Mouse (Mus musculus): ENCODE measurements around the gene Fads2. TPM values are rescaled to one million over a fixed set of nuclear protein-coding genes. Genes with fewer than 3 reads are reported as not detected.

Fads2 gene
- total and polyA plus RNA-seq, 3 experiments, result 55.2 to 119 TPM; not detected in 1

GRCm38 (mm10) chr19:10116641-10117040 is 15.1 kb upstream of the Fads2 start:
- Histone ChIP-seq H3K27me3 (ENCODE audit: control insufficient read depth in 1 of 2, insufficient read depth in 2 of 2, low read length in 2 of 2) (peaks cover 1 to 7% of the 10 kb centered on the region in 2 experiments; a peak in 2 of 4 replicates), H3K4me1 (ENCODE audit: control insufficient read depth in 1 of 2, insufficient read depth in 2 of 2, low read length in 2 of 2) (no peaks in the 10 kb centered on the region), H3K9ac (ENCODE audit: control insufficient read depth, low read depth, low read length, poor library complexity, severe bottlenecking) (no peak overlapping the region), H3K27ac (ENCODE audit: control insufficient read depth, low read depth, low read length) (no peak overlapping the region), H3K36me3 (ENCODE audit: control insufficient read depth in 1 of 2, insufficient read depth in 2 of 2, low read length in 2 of 2) (no peaks in the 10 kb centered on the region), H3K9me3 (replicated peaks; ENCODE audit: insufficient read depth, low read length) (no peaks in the 10 kb centered on the region), H3K4me3 (ENCODE audit: control insufficient read depth in 1 of 2, insufficient read depth in 1 of 2, low read depth in 2 of 2, low read length in 2 of 2) (no peak overlapping the region), H3K79me2 (ENCODE audit: control insufficient read depth, insufficient read depth, low read length, poor library complexity) (no peaks in the 10 kb centered on the region)
- no peak for DNase-seq (ENCODE audit: low read depth, low spot score)
- TF ChIP-seq POLR2AphosphoS5 (IDR thresholded peaks at IDR 0.05; ENCODE audit: borderline replicate concordance, low read depth, low read length), result no peak
- TF ChIP-seq ELF1 (IDR thresholded peaks at IDR 0.05; ENCODE audit: low read depth, low read length), result no peak
- no peak for TF ChIP-seq HCFC1 (IDR thresholded peaks at IDR 0.05; ENCODE audit: low read depth, low read length)
- no peak for TF ChIP-seq ZMIZ1 (IDR thresholded peaks at IDR 0.05; ENCODE audit: low read depth, low read length)
- TF ChIP-seq NRF1 (IDR thresholded peaks at IDR 0.05; ENCODE audit: insufficient read depth, low read depth, low read length, poor library complexity, severe bottlenecking), result no peak
- TF ChIP-seq MAFK (IDR thresholded peaks at IDR 0.05; ENCODE audit: borderline replicate concordance, low read depth, low read length), result no peak
- no peak for TF ChIP-seq MAX (IDR thresholded peaks at IDR 0.05; ENCODE audit: low read length)
- TF ChIP-seq MXI1 (IDR thresholded peaks at IDR 0.05; ENCODE audit: low read depth, low read length), result no peak
- no peak for TF ChIP-seq JUND (IDR thresholded peaks at IDR 0.05; ENCODE audit: low read depth, low read length)
- TF ChIP-seq KAT2A (conservative IDR thresholded peaks at IDR 0.05; ENCODE audit: low read depth, low read length), result no peak
- TF ChIP-seq CHD1 (IDR thresholded peaks at IDR 0.05; ENCODE audit: low read depth, low read length), result no peak
- no peak for TF ChIP-seq E2F4 (IDR thresholded peaks at IDR 0.05; ENCODE audit: borderline replicate concordance, low read depth, low read length)
- no peak for TF ChIP-seq USF2 (IDR thresholded peaks at IDR 0.05; ENCODE audit: borderline replicate concordance in 1 of 2, insufficient read depth in 1 of 2, low read depth in 1 of 2, low read length in 2 of 2)
- TF ChIP-seq CHD2 (IDR thresholded peaks at IDR 0.05; ENCODE audit: low read length), result no peak
- no peak for TF ChIP-seq TAL1 (IDR thresholded peaks at IDR 0.05; ENCODE audit: low read length)
- no peak for TF ChIP-seq TBP (IDR thresholded peaks at IDR 0.05; ENCODE audit: low read depth, low read length)
- TF ChIP-seq BHLHE40 (IDR thresholded peaks at IDR 0.05; ENCODE audit: borderline replicate concordance, low read depth, low read length), result no peak
- no peak for TF ChIP-seq ZNF384 (IDR thresholded peaks at IDR 0.05; ENCODE audit: low read depth, low read length)
- TF ChIP-seq EP300 (IDR thresholded peaks at IDR 0.05; ENCODE audit: low read depth in 1 of 2, low read length in 2 of 2), result no peak

GRCm38 (mm10) chr19:10115373-10116158 is 14.0 kb upstream of the Fads2 start:
- no peak overlapping the region for H3K27ac ChIP-seq (ENCODE audit: control insufficient read depth, low read depth, low read length)
- no peak for DNase-seq (ENCODE audit: low read depth, low spot score)
- no peak overlapping the region for H3K9ac ChIP-seq (ENCODE audit: control insufficient read depth, low read depth, low read length, poor library complexity, severe bottlenecking)
- no peaks in the 10 kb centered on the region for H3K79me2 ChIP-seq (ENCODE audit: control insufficient read depth, insufficient read depth, low read length, poor library complexity)
- H3K9me3 ChIP-seq (replicated peaks; ENCODE audit: insufficient read depth, low read length), result no peaks in the 10 kb centered on the region
- no peaks in the 10 kb centered on the region for H3K36me3 ChIP-seq (ENCODE audit: control insufficient read depth in 1 of 2, insufficient read depth in 2 of 2, low read length in 2 of 2)
- no peaks in the 10 kb centered on the region for H3K4me1 ChIP-seq (ENCODE audit: control insufficient read depth in 1 of 2, insufficient read depth in 2 of 2, low read length in 2 of 2)
- H3K4me3 ChIP-seq (ENCODE audit: control insufficient read depth in 1 of 2, insufficient read depth in 1 of 2, low read depth in 2 of 2, low read length in 2 of 2), result no peak overlapping the region
- peaks cover 0 to 4% of the 10 kb centered on the region in 2 experiments; a peak in 2 of 4 replicates for H3K27me3 ChIP-seq (ENCODE audit: control insufficient read depth in 1 of 2, insufficient read depth in 2 of 2, low read length in 2 of 2)
- TF ChIP-seq ZMIZ1 (IDR thresholded peaks at IDR 0.05; ENCODE audit: low read depth, low read length) (no peak), SIN3A (IDR thresholded peaks at IDR 0.05; ENCODE audit: low read length) (no peak), GATA1 (IDR thresholded peaks at IDR 0.05; ENCODE audit: low read depth, low read length) (no peak), CHD1 (IDR thresholded peaks at IDR 0.05; ENCODE audit: low read depth, low read length) (no peak), TAL1 (IDR thresholded peaks at IDR 0.05; ENCODE audit: low read length) (no peak)
